Mouse (Mus musculus) limb, embryonic 14.5 days (tissue): ENCODE results near the gene Ccl5. TPM values are rescaled to one million over a fixed set of nuclear protein-coding genes. Genes with fewer than 3 reads are reported as not detected.
A peak's percentile ranks its signal among the peaks of the same experiment; 100 is the strongest.

Experiments
- ATAC-seq: fragments of 200-750 bp; cut with Nextera tagmentation; 2 replicates; pipeline ENCODE4 v1.8.0; 2017; ENCODE audit warnings: low read depth, moderate number of reproducible peaks, moderate TSS enrichment; ENCODE audit not compliant: low FRiP score
- DNase-seq: peaks from one replicate; pipeline ENCODE4 v3.0.0-alpha.2; 2015; ENCODE audit warnings: low spot score
- H3K27ac ChIP-seq: fragments of 300-500 bp; sonication (generic); replicated peaks from 2 replicates; pipeline ENCODE4 v1.5.1; 2014; ENCODE audit warnings: low read depth, mild to moderate bottlenecking, low read length, moderate library complexity, mixed read lengths
- H3K27me3 ChIP-seq: fragments of 300-500 bp; sonication (generic); 2 replicates; pipeline ENCODE4 v1.6.1; 2014; ENCODE audit warnings: low read length, mixed read lengths; ENCODE audit not compliant: control insufficient read depth, insufficient read depth
- H3K36me3 ChIP-seq: fragments of 300-500 bp; sonication (generic); 2 replicates; pipeline ENCODE4 v1.6.1; 2014; ENCODE audit warnings: mild to moderate bottlenecking, low read length, moderate library complexity, mixed read lengths; ENCODE audit not compliant: control insufficient read depth, insufficient read depth
- H3K4me1 ChIP-seq: fragments of 300-500 bp; sonication (generic); 2 replicates; pipeline ENCODE4 v1.6.1; 2014; ENCODE audit warnings: antibody characterized with exemption, low read length, mixed read lengths; ENCODE audit not compliant: control insufficient read depth, insufficient read depth
- H3K4me2 ChIP-seq: fragments of 300-500 bp; sonication (generic); replicated peaks from 2 replicates; pipeline ENCODE4 v1.6.1; 2014; ENCODE audit warnings: low read depth, mild to moderate bottlenecking, low read length, moderate library complexity; ENCODE audit not compliant: severe bottlenecking
- H3K4me3 ChIP-seq: fragments of 300-500 bp; sonication (generic); replicated peaks from 2 replicates; pipeline ENCODE4 v1.5.1; 2014; ENCODE audit warnings: low read length
- H3K9ac ChIP-seq: fragments of 300-500 bp; sonication (generic); 2 replicates; pipeline ENCODE4 v1.6.1; 2014; ENCODE audit warnings: mild to moderate bottlenecking, low read depth, low read length, moderate library complexity; ENCODE audit not compliant: severe bottlenecking
- H3K9me3 ChIP-seq: fragments of 300-500 bp; sonication (generic); 2 replicates; pipeline ENCODE4 v1.6.1; 2016; ENCODE audit warnings: low read length; ENCODE audit not compliant: control insufficient read depth
- POLR2A ChIP-seq: fragments of 200-500 bp; IDR thresholded peaks from 2 replicates; pipeline ENCODE4 v1.8.0; 2012; ENCODE audit warnings: inconsistent platforms, mild to moderate bottlenecking, moderate library complexity, borderline replicate concordance; ENCODE audit not compliant: insufficient read depth, insufficient read length; ENCODE audit errors: extremely low read depth
- WGBS: fragments of 180-500 bp; shearing (Covaris S2); extraction: QIAGEN DNeasy Blood & Tissue Kit; methylation state at CpG from one replicate; pipeline ENCODE4 v1.1.7; 2014; 5-methylcytosine and 5-hydroxymethylcytosine counted together
- polyA plus RNA-seq, 2 experiments: library from polyadenylated mRNA; depleted of rRNA in 1 of 2; stranded (reverse) in 1 of 2; unstranded in 1 of 2; fragments of >200 nt; fragmentation: Nextera tagmentation in 1 of 2; extraction: Ambion mirVana in 1 of 2; gene quantifications; 2 replicates each; pipeline versions ENCODE4 v1.2.1 to v1.2.3; 2012 to 2014

Gene Ccl5
- polyA plus RNA-seq, 2 experiments: 0.48 to 0.81 TPM

GRCm38 (mm10) chr11:83541415-83541814 lies 11.1 kb upstream of the Ccl5 start:
- Histone ChIP-seq H3K36me3 (no peaks in the 10 kb centered on the region), H3K4me1 (peaks cover 5% of the 10 kb centered on the region; the same call in 1 of the 2 replicates), H3K4me3 (no peak overlapping the region), H3K4me2 (no peak overlapping the region), H3K9me3 (no peaks in the 10 kb centered on the region), H3K27me3 (no peaks in the 10 kb centered on the region), H3K9ac (no peak overlapping the region), H3K27ac (no peak overlapping the region)
- no peak for ATAC-seq
- 79% methylated on average over 3 of the region's 3 CpGs for WGBS
- TF ChIP-seq POLR2A: no peak
- no peak for DNase-seq

- no peak for TF ChIP-seq POLR2A
- WGBS: 68% methylated on average over 2 of the region's 2 CpGs
- Histone ChIP-seq H3K36me3 (no peaks in the 10 kb centered on the region), H3K9ac (no peak overlapping the region), H3K4me2 (no peak overlapping the region), H3K9me3 (no peaks in the 10 kb centered on the region), H3K4me1 (peaks cover 9% of the 10 kb centered on the region), H3K4me3 (no peak overlapping the region), H3K27me3 (no peaks in the 10 kb centered on the region), H3K27ac (no peak overlapping the region)
- no peak for DNase-seq
- no peak for ATAC-seq
These were observed 10.6 kb upstream of the Ccl5 start for GRCm38 (mm10) chr11:83540931-83541330.

- Histone ChIP-seq H3K9me3 (no peaks in the 10 kb centered on the region), H3K36me3 (no peaks in the 10 kb centered on the region), H3K27ac (no peak overlapping the region), H3K4me3 (no peak overlapping the region), H3K4me1 (peaks cover 22% of the 10 kb centered on the region), H3K9ac (no peak overlapping the region), H3K27me3 (no peaks in the 10 kb centered on the region), H3K4me2 (no peak overlapping the region)
- ATAC-seq (no peak), DNase-seq (no peak)
- no peak for TF ChIP-seq POLR2A
- WGBS: 68% methylated on average over 3 of the region's 3 CpGs
These were observed 8.5 kb upstream of the Ccl5 start for GRCm38 (mm10) chr11:83538705-83539314.

- Histone ChIP-seq H3K27ac (no peak overlapping the region), H3K36me3 (no peaks in the 10 kb centered on the region), H3K9ac (no peak overlapping the region), H3K9me3 (no peaks in the 10 kb centered on the region), H3K27me3 (no peaks in the 10 kb centered on the region), H3K4me1 (peaks cover 22% of the 10 kb centered on the region), H3K4me2 (no peak overlapping the region), H3K4me3 (no peak overlapping the region)
- WGBS: 63% methylated on average over 3 of the region's 3 CpGs
- no peak for DNase-seq
- no peak for ATAC-seq
- TF ChIP-seq POLR2A: no peak
These were observed 6.5 kb upstream of the Ccl5 start for GRCm38 (mm10) chr11:83536831-83537230.

- Histone ChIP-seq H3K9me3 (no peaks in the 10 kb centered on the region), H3K9ac (no peak overlapping the region), H3K36me3 (no peaks in the 10 kb centered on the region), H3K4me2 (peak overlapping the region; percentile 31), H3K27ac (peak overlapping the region; percentile 53; the same call in 1 of the 2 replicates), H3K4me3 (0 out of 2 replicates have a peak overlapping the region, but pooled peaks have one; percentile 5), H3K4me1 (peaks cover 22% of the 10 kb centered on the region), H3K27me3 (no peaks in the 10 kb centered on the region)
- DNase-seq (peak; percentile 91), ATAC-seq (peak; percentile 93)
- WGBS: 18% methylated on average over 13 of the region's 13 CpGs
- no peak for TF ChIP-seq POLR2A
These were observed 4.5 kb upstream of the Ccl5 start for GRCm38 (mm10) chr11:83534609-83535423.
